Mouse (Mus musculus): ENCODE measurements around the gene Selplg.

GRCm38 (mm10) chr5:113876176-113876575 is 43.7 kb upstream of the Selplg start:
- TF ChIP-seq CTCF (IDR thresholded peaks at IDR 0.05; ENCODE audit: low read depth, low read length): no peak
- TF ChIP-seq GATA1 (IDR thresholded peaks at IDR 0.05; ENCODE audit: borderline replicate concordance, low read length): no peak
- no peak for TF ChIP-seq POLR2AphosphoS5 (IDR thresholded peaks at IDR 0.05; ENCODE audit: insufficient replicate concordance, low read depth, low read length)
- no peak for TF ChIP-seq GATA2 (IDR thresholded peaks at IDR 0.05; ENCODE audit: borderline replicate concordance, low read depth, low read length)
- TF ChIP-seq TAL1 (conservative IDR thresholded peaks at IDR 0.05; ENCODE audit: low read depth, low read length): no peak

All from G1E (cell line).